Mouse (Mus musculus) 3T3-L1 (cell line): ENCODE measurements around the gene Mmp7.

ENCODE experiments used
- DNase-seq: peaks from one replicate; pipeline ENCODE4 v3.0.0-alpha.2; 2015; ENCODE audit warnings: low read depth, low spot score

Mmp7 gene

DNA sequence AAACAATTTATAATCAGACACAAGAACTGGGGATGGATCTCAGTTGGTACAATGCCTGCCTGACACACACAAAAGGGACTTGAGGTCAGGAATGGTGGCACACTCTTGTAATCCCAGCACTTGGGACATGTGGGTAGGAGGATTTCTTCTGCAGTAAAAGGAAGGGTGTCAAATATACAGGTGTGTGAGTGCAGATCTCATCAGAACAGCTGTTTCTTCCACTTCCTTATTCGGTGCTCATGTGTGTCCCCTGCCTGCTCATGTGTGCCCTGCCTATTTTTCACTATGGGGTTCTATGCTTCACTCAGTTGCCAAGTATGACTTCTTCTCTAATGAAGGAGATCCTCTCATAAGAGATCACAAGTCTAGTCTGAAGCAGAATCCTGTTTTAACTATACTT lies 50.8 kb downstream of the Mmp7 start:
- no peak for DNase-seq

DNA sequence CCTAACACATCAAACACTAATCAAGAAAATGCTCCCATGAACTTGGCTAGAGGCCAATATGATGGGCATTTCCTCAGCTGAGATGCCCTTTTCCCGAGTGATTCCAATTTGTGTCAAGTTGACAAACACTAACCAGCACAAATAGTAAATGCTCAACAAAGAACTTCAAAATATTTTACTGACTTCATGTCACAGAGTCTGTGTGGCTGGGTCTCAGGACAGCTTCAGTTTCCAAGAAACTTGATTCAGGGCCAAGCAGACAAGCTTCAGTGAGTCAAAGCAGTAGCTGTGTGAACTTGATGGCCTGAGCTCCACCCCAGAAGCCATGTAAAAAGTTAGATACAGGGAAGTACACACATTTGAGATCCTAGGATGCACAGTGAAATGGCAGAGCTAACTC lies 52.3 kb downstream of the Mmp7 start:
- DNase-seq: no peak

DNA sequence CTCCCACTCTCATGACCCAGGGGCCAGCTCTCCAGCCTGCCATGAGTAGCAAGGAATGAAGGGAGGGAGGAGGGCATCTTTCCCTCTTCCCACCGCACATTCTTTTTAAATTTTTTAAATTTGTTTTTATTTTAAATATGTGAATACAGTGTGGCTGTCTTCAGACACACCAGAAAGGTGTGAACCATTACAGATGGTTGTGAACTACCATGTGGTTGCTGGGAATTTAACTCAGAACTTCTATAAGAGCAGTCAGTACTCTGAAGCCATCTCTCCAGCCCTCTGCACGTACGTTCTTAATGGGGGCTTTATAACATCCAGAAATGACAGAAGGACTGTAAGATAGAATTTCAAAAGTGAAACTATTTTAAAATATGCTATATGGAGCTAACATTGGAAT lies 57.0 kb downstream of the Mmp7 start:
- DNase-seq: no peak
